Mouse (Mus musculus): Measurements from ENCODE around the gene Pparg. TPM values are rescaled to one million over a fixed set of nuclear protein-coding genes. Genes with fewer than 3 reads are reported as not detected.

The Pparg gene
- polyA plus RNA-seq, 1 experiment = 9.0 TPM

- no peak for TF ChIP-seq POLR2A (IDR thresholded peaks at IDR 0.05; ENCODE audit: extremely low read depth, insufficient read depth, low read length)
- no peak for TF ChIP-seq CTCF (IDR thresholded peaks at IDR 0.05; ENCODE audit: extremely low read depth, insufficient read depth, low read length)
- Histone ChIP-seq H3K27ac (ENCODE audit: insufficient read depth, low read length) (peak overlapping the region; percentile 65), H3K4me1 (ENCODE audit: control insufficient read depth, insufficient read depth, low read length) (peaks cover 4% of the 10 kb centered on the region), H3K4me3 (ENCODE audit: insufficient read depth, low read length) (no peak overlapping the region)
Observed at GRCm38 (mm10) chr6:115492952-115493613, 132.3 kb downstream of the Pparg start.

- TF ChIP-seq POLR2A (IDR thresholded peaks at IDR 0.05; ENCODE audit: extremely low read depth, insufficient read depth, low read length) = no peak
- no peak for TF ChIP-seq CTCF (IDR thresholded peaks at IDR 0.05; ENCODE audit: extremely low read depth, insufficient read depth, low read length)
- Histone ChIP-seq H3K4me1 (ENCODE audit: control insufficient read depth, insufficient read depth, low read length) (peaks cover 4% of the 10 kb centered on the region), H3K27ac (ENCODE audit: insufficient read depth, low read length) (no peak overlapping the region), H3K4me3 (ENCODE audit: insufficient read depth, low read length) (no peak overlapping the region)
Observed at GRCm38 (mm10) chr6:115493824-115494223, 133.1 kb downstream of the Pparg start.

DNA sequence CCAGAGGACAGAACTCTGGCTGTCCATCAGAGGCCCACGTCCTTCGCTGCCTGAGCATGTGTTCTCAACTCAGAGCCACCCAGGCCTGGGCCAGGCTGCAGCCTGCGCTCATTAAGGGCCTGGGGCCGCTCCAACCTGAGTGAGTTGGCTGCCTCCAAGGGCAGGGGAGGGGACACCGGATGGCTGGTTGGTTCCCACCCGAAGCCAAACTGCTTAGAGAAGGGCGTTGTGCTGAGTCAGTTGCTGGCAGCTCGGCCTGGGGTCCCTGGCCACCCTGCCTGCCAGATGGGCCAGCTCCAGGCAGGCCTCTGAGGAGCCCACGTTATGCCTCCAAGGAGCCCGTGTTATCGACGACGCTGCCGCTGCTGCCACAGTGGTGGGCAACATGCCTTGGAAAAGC is 138.8 kb downstream of the Pparg start:
- H3K27ac ChIP-seq (ENCODE audit: insufficient read depth, low read length) = no peak overlapping the region
- TF ChIP-seq POLR2A (IDR thresholded peaks at IDR 0.05; ENCODE audit: extremely low read depth, insufficient read depth, low read length) (no peak), CTCF (IDR thresholded peaks at IDR 0.05; ENCODE audit: extremely low read depth, insufficient read depth, low read length) (no peak)
- no peak overlapping the region for H3K4me3 ChIP-seq (ENCODE audit: insufficient read depth, low read length)
- H3K4me1 ChIP-seq (ENCODE audit: control insufficient read depth, insufficient read depth, low read length) = no peaks in the 10 kb centered on the region

DNA sequence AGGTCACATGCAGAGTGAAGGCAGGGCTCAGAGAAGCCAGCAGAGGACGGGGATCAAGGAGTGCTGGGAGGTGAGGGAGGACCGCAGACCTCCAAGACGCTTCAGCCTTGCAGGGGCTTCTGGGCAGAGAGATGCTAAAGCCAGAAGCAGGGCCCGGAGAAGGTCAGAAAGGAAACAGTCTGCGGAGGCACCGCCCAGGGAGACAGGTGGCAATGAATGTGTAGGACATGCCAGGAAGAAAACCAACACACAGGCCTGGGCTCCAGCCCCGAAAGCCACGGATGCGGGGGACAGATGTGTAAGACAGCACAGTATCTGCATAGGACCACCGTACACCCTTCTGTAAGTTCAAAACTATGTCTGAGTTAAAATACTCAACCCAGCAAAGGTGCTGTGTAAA is 139.5 kb downstream of the Pparg start:
- Histone ChIP-seq H3K4me1 (ENCODE audit: control insufficient read depth, insufficient read depth, low read length) (no peaks in the 10 kb centered on the region), H3K27ac (ENCODE audit: insufficient read depth, low read length) (no peak overlapping the region), H3K4me3 (ENCODE audit: insufficient read depth, low read length) (no peak overlapping the region)
- TF ChIP-seq POLR2A (IDR thresholded peaks at IDR 0.05; ENCODE audit: extremely low read depth, insufficient read depth, low read length) = no peak
- no peak for TF ChIP-seq CTCF (IDR thresholded peaks at IDR 0.05; ENCODE audit: extremely low read depth, insufficient read depth, low read length)

DNA sequence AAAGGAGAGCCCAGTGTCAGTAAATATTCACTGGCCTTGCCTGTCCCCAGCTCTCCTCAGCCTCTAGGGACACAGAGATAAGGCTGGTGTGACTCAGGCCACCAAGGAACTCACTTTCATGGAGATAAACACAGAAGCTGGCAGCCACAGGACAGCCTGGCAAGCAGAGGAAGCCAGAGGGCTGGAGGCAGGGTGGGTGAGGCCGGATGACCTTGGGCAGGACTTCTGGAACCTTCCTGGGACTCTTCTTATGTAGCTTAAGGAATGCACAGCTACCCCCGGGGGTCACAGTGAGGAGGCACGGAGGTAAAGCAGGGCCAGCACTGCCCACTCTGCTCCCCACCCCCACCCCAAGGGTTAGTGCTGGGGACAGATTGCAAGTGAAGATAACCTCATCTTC is 140.4 kb downstream of the Pparg start:
- no peak for TF ChIP-seq POLR2A (IDR thresholded peaks at IDR 0.05; ENCODE audit: extremely low read depth, insufficient read depth, low read length)
- Histone ChIP-seq H3K27ac (ENCODE audit: insufficient read depth, low read length) (no peak overlapping the region), H3K4me1 (ENCODE audit: control insufficient read depth, insufficient read depth, low read length) (no peaks in the 10 kb centered on the region), H3K4me3 (ENCODE audit: insufficient read depth, low read length) (no peak overlapping the region)

- Histone ChIP-seq H3K4me3 (ENCODE audit: insufficient read depth, low read length) (no peak overlapping the region), H3K27ac (ENCODE audit: insufficient read depth, low read length) (no peak overlapping the region), H3K4me1 (ENCODE audit: control insufficient read depth, insufficient read depth, low read length) (no peaks in the 10 kb centered on the region)
- TF ChIP-seq POLR2A (IDR thresholded peaks at IDR 0.05; ENCODE audit: extremely low read depth, insufficient read depth, low read length) = no peak
- TF ChIP-seq CTCF (IDR thresholded peaks at IDR 0.05; ENCODE audit: extremely low read depth, insufficient read depth, low read length) = no peak
Observed at GRCm38 (mm10) chr6:115503038-115503437, 142.3 kb downstream of the Pparg start.

DNA sequence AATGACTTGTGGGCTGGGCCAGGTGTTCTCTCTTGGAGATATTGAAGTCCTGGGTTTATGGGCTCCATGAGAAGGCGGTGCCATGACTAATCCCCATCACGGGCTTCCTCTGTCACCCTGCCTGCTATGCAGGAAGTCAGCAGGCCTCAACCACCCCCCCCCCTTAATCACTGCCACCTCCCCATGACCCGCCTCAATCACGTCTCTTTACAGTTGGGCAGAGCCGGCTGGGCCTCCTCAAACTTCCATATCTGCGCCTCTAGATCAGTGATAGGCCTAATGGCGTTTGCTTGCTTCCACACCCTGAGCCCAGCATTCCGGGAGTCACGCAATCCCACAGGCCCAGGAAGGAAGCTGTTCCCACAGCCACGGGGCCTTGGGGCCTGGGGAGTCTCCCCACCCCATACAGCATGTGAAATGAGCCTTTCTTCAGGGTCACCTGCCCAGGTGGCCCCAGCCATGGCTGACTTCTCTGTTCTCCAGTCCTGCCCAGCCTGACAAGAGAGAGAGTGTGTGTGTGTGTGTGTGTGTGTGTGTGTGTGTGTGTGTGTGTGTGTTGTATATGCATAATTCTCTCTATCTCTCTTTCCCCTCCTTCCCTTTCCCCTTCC is 142.9 kb downstream of the Pparg start:
- Histone ChIP-seq H3K27ac (ENCODE audit: insufficient read depth, low read length) (no peak overlapping the region), H3K4me1 (ENCODE audit: control insufficient read depth, insufficient read depth, low read length) (no peaks in the 10 kb centered on the region), H3K4me3 (ENCODE audit: insufficient read depth, low read length) (no peak overlapping the region)
- no peak for TF ChIP-seq CTCF (IDR thresholded peaks at IDR 0.05; ENCODE audit: extremely low read depth, insufficient read depth, low read length)
- no peak for TF ChIP-seq POLR2A (IDR thresholded peaks at IDR 0.05; ENCODE audit: extremely low read depth, insufficient read depth, low read length)

- Histone ChIP-seq H3K4me1 (ENCODE audit: control insufficient read depth, insufficient read depth, low read length) (no peaks in the 10 kb centered on the region), H3K27ac (ENCODE audit: insufficient read depth, low read length) (no peak overlapping the region), H3K4me3 (ENCODE audit: insufficient read depth, low read length) (no peak overlapping the region)
- TF ChIP-seq CTCF (IDR thresholded peaks at IDR 0.05; ENCODE audit: extremely low read depth, insufficient read depth, low read length) (no peak), POLR2A (IDR thresholded peaks at IDR 0.05; ENCODE audit: extremely low read depth, insufficient read depth, low read length) (no peak)
Observed at GRCm38 (mm10) chr6:115504160-115504558, 143.4 kb downstream of the Pparg start.

DNA sequence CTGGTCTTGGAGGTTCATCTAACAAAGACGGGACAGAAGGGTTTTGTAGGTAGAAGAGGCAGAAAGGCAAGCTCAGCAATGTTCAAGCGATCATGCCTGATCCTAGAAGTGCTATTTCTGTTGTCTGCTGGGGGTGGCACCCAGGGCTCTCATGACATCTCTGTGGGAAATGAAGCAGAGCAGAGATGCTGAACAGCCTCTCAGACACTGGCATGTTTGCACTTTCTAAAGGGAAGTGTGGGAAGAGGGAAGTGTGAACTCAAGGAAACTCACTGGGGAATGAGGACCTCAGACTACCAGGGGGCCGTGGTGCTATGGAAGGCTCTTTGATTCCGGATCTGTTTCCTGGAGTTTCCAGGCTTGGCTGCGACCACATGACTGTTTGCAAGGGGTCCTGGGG is 144.2 kb downstream of the Pparg start:
- Histone ChIP-seq H3K27ac (ENCODE audit: insufficient read depth, low read length) (no peak overlapping the region), H3K4me1 (ENCODE audit: control insufficient read depth, insufficient read depth, low read length) (no peaks in the 10 kb centered on the region), H3K4me3 (ENCODE audit: insufficient read depth, low read length) (no peak overlapping the region)
- TF ChIP-seq CTCF (IDR thresholded peaks at IDR 0.05; ENCODE audit: extremely low read depth, insufficient read depth, low read length) = no peak
- TF ChIP-seq POLR2A (IDR thresholded peaks at IDR 0.05; ENCODE audit: extremely low read depth, insufficient read depth, low read length) = no peak

- Histone ChIP-seq H3K27ac (ENCODE audit: insufficient read depth, low read length) (no peak overlapping the region), H3K4me1 (ENCODE audit: control insufficient read depth, insufficient read depth, low read length) (no peaks in the 10 kb centered on the region), H3K4me3 (ENCODE audit: insufficient read depth, low read length) (no peak overlapping the region)
- TF ChIP-seq POLR2A (IDR thresholded peaks at IDR 0.05; ENCODE audit: extremely low read depth, insufficient read depth, low read length) = no peak
Observed at GRCm38 (mm10) chr6:115506425-115506824, 145.7 kb downstream of the Pparg start.
